Mouse (Mus musculus) embryonic facial prominence, embryonic 11.5 days (tissue): ENCODE measurements around the gene B4galt7. TPM values are rescaled to one million over a fixed set of nuclear protein-coding genes. Genes with fewer than 3 reads are reported as not detected.

ENCODE experiments used
- ATAC-seq: fragments of 200-750 bp; cut with Nextera tagmentation; replicated peaks from 2 replicates; pipeline ENCODE4 v1.8.0; 2017; ENCODE audit warnings: low read depth; ENCODE audit not compliant: insufficient number of reproducible peaks, low FRiP score, low TSS enrichment
- DNase-seq: peaks from one replicate; pipeline ENCODE4 v3.0.0-alpha.2; 2015; ENCODE audit warnings: low spot score
- H3K27ac ChIP-seq: fragments of 300-500 bp; sonication (generic); replicated peaks from 2 replicates; pipeline ENCODE4 v1.5.1; 2014; ENCODE audit warnings: mild to moderate bottlenecking, low read depth, low read length, control low read depth
- H3K27me3 ChIP-seq: fragments of 300-500 bp; sonication (generic); 2 replicates; pipeline ENCODE4 v1.6.1; 2014; ENCODE audit warnings: mild to moderate bottlenecking, low read length, moderate library complexity, mixed read lengths; ENCODE audit not compliant: control insufficient read depth, insufficient read depth
- H3K36me3 ChIP-seq: fragments of 300-500 bp; sonication (generic); replicated peaks from 2 replicates; pipeline ENCODE4 v1.6.1; 2014; ENCODE audit warnings: low read depth, mild to moderate bottlenecking, low read length, moderate library complexity, mixed read lengths; ENCODE audit not compliant: control insufficient read depth, insufficient read depth
- H3K4me1 ChIP-seq: fragments of 300-500 bp; sonication (generic); 2 replicates; pipeline ENCODE4 v1.6.1; 2014; ENCODE audit warnings: low read length, mixed read lengths; ENCODE audit not compliant: control insufficient read depth, insufficient read depth
- H3K4me2 ChIP-seq: fragments of 300-500 bp; sonication (generic); 2 replicates; pipeline ENCODE4 v1.6.1; 2014; ENCODE audit warnings: low read depth, mild to moderate bottlenecking, control low read depth, low read length, moderate library complexity
- H3K4me3 ChIP-seq: fragments of 300-500 bp; sonication (generic); 2 replicates; pipeline ENCODE4 v1.5.1; 2014; ENCODE audit warnings: low read depth, low read length, control low read depth
- H3K9ac ChIP-seq: fragments of 300-500 bp; sonication (generic); replicated peaks from 2 replicates; pipeline ENCODE4 v1.6.1; 2014; ENCODE audit warnings: mild to moderate bottlenecking, control low read depth, low read length
- H3K9me3 ChIP-seq: fragments of 300-500 bp; sonication (generic); replicated peaks from 2 replicates; pipeline ENCODE4 v1.6.1; 2016; ENCODE audit warnings: mild to moderate bottlenecking, low read length, inconsistent platforms, mixed read lengths; ENCODE audit not compliant: control insufficient read depth
- WGBS: fragments of 180-500 bp; shearing (Covaris S2); extraction: QIAGEN DNeasy Blood & Tissue Kit; methylation state at CpG from one replicate; pipeline ENCODE4 v1.1.7; 2014; 5-methylcytosine and 5-hydroxymethylcytosine counted together
- polyA plus RNA-seq: library from polyadenylated mRNA; unstranded; fragments of >200 nt; fragmentation: Nextera tagmentation; extraction: Ambion mirVana; gene quantifications from 2 replicates; pipeline ENCODE4 v1.2.1, GENCODE M21; 2014

Gene B4galt7
- polyA plus RNA-seq, 1 experiment from 2014 or later: 14.2 TPM

GRCm38 (mm10) chr13:55650098-55650497 is 50.4 kb downstream of the B4galt7 start:
- H3K27ac ChIP-seq: no peak overlapping the region
- peaks cover 29% of the 10 kb centered on the region for H3K36me3 ChIP-seq
- ATAC-seq: no peak
- H3K4me2 ChIP-seq: no peak overlapping the region
- no peaks in the 10 kb centered on the region for H3K9me3 ChIP-seq
- H3K4me1 ChIP-seq: no peaks in the 10 kb centered on the region
- no peaks in the 10 kb centered on the region for H3K27me3 ChIP-seq
- no peak for DNase-seq
- 90% methylated on average over 12 of the region's 12 CpGs for WGBS
- no peak overlapping the region for H3K4me3 ChIP-seq
- H3K9ac ChIP-seq: no peak overlapping the region

DNA sequence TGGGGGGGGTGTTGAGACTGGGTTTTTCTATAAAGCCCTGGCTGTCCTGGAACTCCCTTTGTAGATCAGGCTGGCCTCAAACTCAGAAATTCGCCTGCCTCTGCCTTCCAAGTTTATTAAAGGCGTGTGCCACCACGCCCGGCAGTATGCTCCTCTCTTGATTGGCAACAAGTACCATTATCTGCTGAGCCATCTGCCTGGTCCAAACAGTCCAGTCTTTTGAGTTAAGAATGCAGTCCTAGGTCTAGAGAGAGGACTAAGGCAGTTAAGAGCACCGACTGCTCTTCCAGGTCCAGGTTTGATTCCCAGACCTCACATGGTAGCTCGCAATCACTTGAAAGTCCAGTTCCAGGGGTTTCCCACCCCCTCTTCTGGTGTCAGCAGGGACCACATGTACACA is 51.3 kb downstream of the B4galt7 start:
- H3K36me3 ChIP-seq: peaks cover 28% of the 10 kb centered on the region
- H3K9ac ChIP-seq: no peak overlapping the region
- no peaks in the 10 kb centered on the region for H3K4me1 ChIP-seq
- no peaks in the 10 kb centered on the region for H3K9me3 ChIP-seq
- no peaks in the 10 kb centered on the region for H3K27me3 ChIP-seq
- H3K27ac ChIP-seq: no peak overlapping the region
- ATAC-seq (no peak), DNase-seq (no peak)
- no peak overlapping the region for H3K4me2 ChIP-seq
- no peak overlapping the region for H3K4me3 ChIP-seq
- 85% methylated on average over 6 of the region's 6 CpGs for WGBS

Other genes starting within 250 kb of the B4galt7 start
- 78.1 and 81.8 TPM in 2 replicates for gene Lman2, start 237.1 kb upstream of the B4galt7 start, polyA plus RNA-seq
- 0.53 and 0.56 TPM in 2 replicates for gene Rgs14, start 230.2 kb upstream of the B4galt7 start, polyA plus RNA-seq
- 0.14 TPM in 1 of 2 replicates, not detected in the other for gene Slc34a1, start 201.7 kb upstream of the B4galt7 start, polyA plus RNA-seq
- gene Pfn3, start 184.7 kb upstream of the B4galt7 start, polyA plus RNA-seq: not detected in 2 replicates
- gene F12, start 173.1 kb upstream of the B4galt7 start, polyA plus RNA-seq: not detected in 2 replicates
- 50.4 and 59.7 TPM in 2 replicates for gene Grk6, start 154.8 kb upstream of the B4galt7 start, polyA plus RNA-seq
- gene Prr7, start 135.6 kb upstream of the B4galt7 start, polyA plus RNA-seq: 1.7 TPM in 2 replicates
- 231 and 252 TPM in 2 replicates for gene Dbn1, start 111.8 kb upstream of the B4galt7 start, polyA plus RNA-seq
- gene Pdlim7, start 86.2 kb upstream of the B4galt7 start, polyA plus RNA-seq: 124 and 136 TPM in 2 replicates
- gene Dok3, start 70.6 kb upstream of the B4galt7 start, polyA plus RNA-seq: 1.0 and 1.3 TPM in 2 replicates
- gene Ddx41, start 63.2 kb upstream of the B4galt7 start, polyA plus RNA-seq: 77.7 and 81.4 TPM in 2 replicates
- 36.7 and 37.0 TPM in 2 replicates for gene Fam193b, start 28.8 kb upstream of the B4galt7 start, polyA plus RNA-seq
- gene Tmed9, start 26.2 kb upstream of the B4galt7 start, polyA plus RNA-seq: 55.6 and 57.8 TPM in 2 replicates
- 62.3 and 66.1 TPM in 2 replicates for gene Caml, start 23.1 kb downstream of the B4galt7 start, polyA plus RNA-seq
- 54.1 and 58.0 TPM in 2 replicates for gene Ddx46, start 35.1 kb downstream of the B4galt7 start, polyA plus RNA-seq
- 78.3 and 82.0 TPM in 2 replicates for gene B230219D22Rik, start 93.2 kb downstream of the B4galt7 start, polyA plus RNA-seq
- gene Txndc15, start 114.8 kb downstream of the B4galt7 start, polyA plus RNA-seq: 97.6 and 99.6 TPM in 2 replicates
- 40.8 and 44.7 TPM in 2 replicates for gene Pcbd2, start 127.5 kb downstream of the B4galt7 start, polyA plus RNA-seq
- gene Catsper3, start 184.7 kb downstream of the B4galt7 start, polyA plus RNA-seq: not detected in 2 replicates
- gene Pitx1, start 236.3 kb downstream of the B4galt7 start, polyA plus RNA-seq: 48.5 and 54.9 TPM in 2 replicates